Mouse (Mus musculus): ENCODE results near the gene Nop53. TPM values are rescaled to one million over a fixed set of nuclear protein-coding genes. Genes with fewer than 3 reads are reported as not detected.
"Not testable (repeated sequence)": the region's sequence is repeated elsewhere in the genome, so short reads cannot be mapped to it uniquely, and the experiment has no call there.

The Nop53 gene
- total RNA-seq, 1 experiment from 2014 or later: 268 TPM

DNA sequence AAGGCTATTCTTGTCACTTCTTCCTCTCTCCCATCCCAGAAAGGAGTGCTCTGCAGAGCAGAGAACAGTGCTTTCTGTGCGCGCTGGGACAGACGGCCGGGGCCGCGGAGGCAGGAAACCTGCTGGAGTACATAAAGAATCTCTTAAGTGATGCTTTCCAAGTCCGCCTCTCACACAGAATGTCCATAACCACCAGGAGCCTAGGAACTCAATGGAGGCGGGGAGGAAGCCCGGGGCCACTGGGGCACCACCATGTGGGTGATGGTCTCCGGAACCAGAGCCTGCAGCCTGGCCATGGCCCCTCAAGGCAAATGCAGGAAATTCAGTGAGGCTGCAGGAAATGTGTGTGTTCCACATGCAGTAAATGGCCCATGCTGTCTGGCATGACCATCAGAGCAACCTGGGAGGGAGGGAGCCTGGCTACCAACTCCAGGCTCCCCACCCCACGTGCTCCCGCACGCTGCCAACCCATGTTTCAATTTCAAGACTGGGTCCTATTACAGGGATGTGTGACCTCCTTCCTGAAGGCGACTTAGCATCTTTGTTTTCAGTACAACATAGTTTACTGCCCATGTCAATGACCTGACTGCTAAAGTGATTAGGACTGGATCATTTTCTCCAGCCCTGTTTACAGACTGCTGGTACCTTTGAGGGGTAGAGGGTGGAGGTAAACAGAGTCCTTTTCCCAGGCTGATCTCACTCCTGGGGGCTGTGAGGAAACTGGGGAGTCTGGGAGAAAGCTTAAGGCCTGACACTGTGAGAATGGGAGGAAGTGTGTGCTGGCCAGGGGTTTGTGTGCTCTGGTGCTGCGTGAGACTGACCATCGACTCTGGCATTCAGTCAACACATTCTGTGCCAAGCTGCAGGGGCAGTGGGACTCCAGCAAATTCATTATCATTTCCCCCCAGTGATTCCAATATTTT lies 12.2 kb downstream of the Nop53 start:
- ATAC-seq (replicated peaks; ENCODE audit: insufficient number of reproducible peaks, low FRiP score, low TSS enrichment, poor library complexity, severe bottlenecking): no peak

- no peak for ATAC-seq (replicated peaks; ENCODE audit: insufficient number of reproducible peaks, low FRiP score, low TSS enrichment, poor library complexity, severe bottlenecking)
Observed at GRCm38 (mm10) chr7:15931635-15932034, 14.2 kb downstream of the Nop53 start.

DNA sequence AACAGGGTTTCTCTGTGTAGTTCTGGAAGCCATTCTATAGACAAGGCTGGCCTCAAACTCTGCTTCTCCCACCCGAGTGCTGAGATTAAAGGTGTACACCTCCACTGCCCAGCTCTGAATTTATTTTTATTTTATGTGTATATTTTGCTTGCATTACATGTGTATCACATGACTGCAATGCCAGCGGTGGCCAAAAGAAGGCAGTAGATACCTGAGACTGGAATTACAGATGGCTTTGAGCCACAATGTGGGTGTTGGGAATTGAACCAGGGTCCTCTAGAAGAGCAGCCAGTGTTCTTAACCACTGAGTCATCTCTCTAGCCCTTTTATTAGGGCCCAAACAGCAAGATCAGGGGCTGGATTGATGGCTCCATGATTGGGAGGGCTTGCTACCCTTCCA lies 15.3 kb downstream of the Nop53 start:
- no peak for ATAC-seq (replicated peaks; ENCODE audit: insufficient number of reproducible peaks, low FRiP score, low TSS enrichment, poor library complexity, severe bottlenecking)

DNA sequence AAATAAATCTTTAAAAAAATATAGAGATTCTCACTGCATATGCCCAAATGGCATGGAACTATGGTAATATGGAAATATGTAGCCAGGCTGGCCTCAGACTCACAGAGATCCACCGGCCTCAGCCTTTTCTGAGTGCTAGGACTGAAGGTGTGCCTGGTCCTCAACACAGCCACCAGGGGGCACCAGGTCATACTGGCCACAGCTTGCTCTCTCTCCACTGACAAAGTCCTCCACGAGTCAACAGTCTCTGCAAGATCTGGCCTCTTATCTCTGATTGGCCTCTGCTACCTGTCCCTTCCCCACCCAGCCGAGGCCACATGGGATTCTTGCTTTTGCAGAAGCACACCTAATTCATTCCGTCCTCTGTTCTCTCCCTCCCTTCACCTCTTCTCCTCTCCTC lies 16.0 kb downstream of the Nop53 start:
- peak; percentile 81 for ATAC-seq (replicated peaks; ENCODE audit: insufficient number of reproducible peaks, low FRiP score, low TSS enrichment, poor library complexity, severe bottlenecking)

GRCm38 (mm10) chr7:15922220-15922773 lies 23.6 kb downstream of the Nop53 start, which contains the start of gene Selenow:
Gene Selenow (minus strand): TSS chr7:15922402.
- ATAC-seq (replicated peaks; ENCODE audit: insufficient number of reproducible peaks, low FRiP score, low TSS enrichment, poor library complexity, severe bottlenecking): peak; percentile 91

DNA sequence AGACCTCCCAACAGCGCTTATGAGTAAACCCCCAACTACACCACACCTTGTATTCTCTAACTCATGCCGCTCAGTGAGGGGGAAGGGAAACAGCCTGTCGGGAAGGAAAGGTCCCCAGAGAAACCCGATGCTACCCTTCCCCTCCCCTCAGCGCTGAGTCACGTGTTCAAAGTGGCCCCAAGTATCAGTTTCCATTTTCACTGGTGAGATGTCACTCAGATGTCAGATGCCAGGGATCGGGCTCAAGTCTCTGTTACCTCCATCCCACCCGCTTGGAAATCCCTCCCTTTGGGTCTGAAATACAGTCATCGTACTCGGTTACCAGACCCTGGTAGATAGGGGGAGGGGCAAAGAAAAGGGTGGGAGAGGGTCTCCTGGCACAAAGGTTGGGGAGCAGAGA lies 24.1 kb downstream of the Nop53 start:
- peak; percentile 19; the same call in 1 of the 2 replicates for ATAC-seq (replicated peaks; ENCODE audit: insufficient number of reproducible peaks, low FRiP score, low TSS enrichment, poor library complexity, severe bottlenecking)

DNA sequence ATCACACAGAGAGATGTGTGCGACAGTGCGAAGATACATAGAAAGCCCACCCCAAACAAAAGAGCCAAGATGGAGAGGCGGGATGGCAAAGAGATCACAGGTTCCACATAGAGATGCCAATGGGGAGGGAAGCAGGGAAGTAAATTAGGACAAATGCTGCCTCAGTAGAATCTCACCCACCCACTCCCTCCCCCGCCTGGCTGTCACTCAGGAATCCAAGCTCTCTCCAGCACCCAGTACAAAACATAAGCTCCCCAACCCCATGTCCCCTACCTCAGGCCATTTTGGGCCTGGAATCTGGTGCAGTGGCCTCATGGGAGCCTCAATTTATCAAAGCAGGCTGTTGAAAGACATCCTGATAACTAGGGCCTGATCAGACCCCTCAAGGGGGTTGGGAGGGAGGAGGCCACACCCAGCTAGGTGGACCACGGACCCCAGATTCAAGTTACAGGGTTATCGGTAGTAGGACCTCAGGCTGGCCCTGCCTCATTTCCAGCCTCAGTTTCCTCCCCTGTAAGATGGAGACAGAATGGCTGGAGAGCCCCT lies 25.2 kb downstream of the Nop53 start:
- no peak for ATAC-seq (replicated peaks; ENCODE audit: insufficient number of reproducible peaks, low FRiP score, low TSS enrichment, poor library complexity, severe bottlenecking)

- no peak for ATAC-seq (replicated peaks; ENCODE audit: insufficient number of reproducible peaks, low FRiP score, low TSS enrichment, poor library complexity, severe bottlenecking)
Observed at GRCm38 (mm10) chr7:15919947-15920346, 25.9 kb downstream of the Nop53 start.

GRCm38 (mm10) chr7:15918371-15918770 lies 27.5 kb downstream of the Nop53 start:
- ATAC-seq (replicated peaks; ENCODE audit: insufficient number of reproducible peaks, low FRiP score, low TSS enrichment, poor library complexity, severe bottlenecking): no peak

DNA sequence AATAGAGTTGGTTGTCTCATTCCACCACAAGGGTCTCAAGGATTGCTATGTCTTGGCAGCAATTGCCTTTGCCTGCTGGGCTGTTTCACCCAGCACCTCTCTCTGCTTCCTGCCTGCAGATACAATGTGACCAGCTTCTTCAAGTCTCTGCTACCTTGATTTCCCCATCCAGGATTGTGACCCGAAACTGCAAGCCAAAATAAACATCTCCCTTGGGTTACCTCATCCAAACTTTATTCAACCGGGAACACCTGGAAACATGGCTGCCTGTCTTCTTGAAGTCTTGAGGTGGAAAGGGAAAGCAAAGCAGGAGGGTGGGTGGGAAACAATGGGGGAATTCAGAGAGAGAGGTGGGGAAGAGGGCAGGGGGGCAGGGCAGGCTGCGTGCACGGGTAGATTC lies 28.9 kb downstream of the Nop53 start:
- ATAC-seq (replicated peaks; ENCODE audit: insufficient number of reproducible peaks, low FRiP score, low TSS enrichment, poor library complexity, severe bottlenecking): no peak

GRCm38 (mm10) chr7:15916134-15916723 lies 29.6 kb downstream of the Nop53 start:
- ATAC-seq (replicated peaks; ENCODE audit: insufficient number of reproducible peaks, low FRiP score, low TSS enrichment, poor library complexity, severe bottlenecking): no peak

DNA sequence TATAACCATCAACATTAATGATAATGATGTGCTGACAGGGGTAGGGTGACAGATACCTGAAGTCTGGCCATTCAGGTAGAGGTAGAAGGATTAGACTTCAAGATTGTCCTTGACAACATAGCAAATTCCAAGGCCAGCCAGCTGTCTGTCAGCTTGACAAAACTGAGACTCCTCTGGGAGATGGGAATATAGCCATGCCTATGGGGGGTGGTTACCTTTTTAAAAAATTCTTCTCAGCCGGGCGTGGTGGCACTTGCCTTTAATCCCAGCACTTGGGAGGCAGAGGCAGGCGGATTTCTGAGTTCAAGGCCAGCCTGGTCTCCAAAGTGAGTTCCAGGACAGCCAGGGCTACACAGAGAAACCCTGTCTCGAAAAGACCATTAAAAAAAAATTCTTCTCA lies 30.2 kb downstream of the Nop53 start:
- not testable (repeated sequence) for ATAC-seq (replicated peaks; ENCODE audit: insufficient number of reproducible peaks, low FRiP score, low TSS enrichment, poor library complexity, severe bottlenecking)

GRCm38 (mm10) chr7:15914751-15915150 lies 31.1 kb downstream of the Nop53 start:
- ATAC-seq (replicated peaks; ENCODE audit: insufficient number of reproducible peaks, low FRiP score, low TSS enrichment, poor library complexity, severe bottlenecking): no peak

GRCm38 (mm10) chr7:15914252-15914651 lies 31.6 kb downstream of the Nop53 start:
- peak; percentile 76 for ATAC-seq (replicated peaks; ENCODE audit: insufficient number of reproducible peaks, low FRiP score, low TSS enrichment, poor library complexity, severe bottlenecking)

DNA sequence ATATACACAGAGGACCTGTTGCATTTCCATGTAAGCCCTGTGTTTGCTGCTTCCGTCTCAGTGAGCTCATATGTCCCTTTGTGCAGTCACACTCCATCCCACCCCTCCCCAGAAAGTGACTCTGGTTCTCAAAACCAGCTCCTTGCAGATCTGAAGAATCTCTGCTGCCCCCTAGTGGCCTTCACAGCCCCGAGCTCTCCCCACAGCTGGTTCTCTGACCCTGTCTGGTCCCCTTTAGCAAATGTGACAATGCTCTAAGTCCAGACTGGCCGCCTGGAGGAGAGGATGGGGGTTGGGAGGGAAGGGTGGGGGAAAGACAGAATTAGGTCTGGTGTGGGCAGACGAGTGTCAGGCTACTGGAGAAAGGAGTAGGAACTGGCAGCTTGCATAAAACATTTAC lies 33.7 kb downstream of the Nop53 start:
- ATAC-seq (replicated peaks; ENCODE audit: insufficient number of reproducible peaks, low FRiP score, low TSS enrichment, poor library complexity, severe bottlenecking): peak; percentile 46; the same call in 1 of the 2 replicates

GRCm38 (mm10) chr7:15910521-15910920 lies 35.4 kb downstream of the Nop53 start:
- ATAC-seq (replicated peaks; ENCODE audit: insufficient number of reproducible peaks, low FRiP score, low TSS enrichment, poor library complexity, severe bottlenecking): no peak

DNA sequence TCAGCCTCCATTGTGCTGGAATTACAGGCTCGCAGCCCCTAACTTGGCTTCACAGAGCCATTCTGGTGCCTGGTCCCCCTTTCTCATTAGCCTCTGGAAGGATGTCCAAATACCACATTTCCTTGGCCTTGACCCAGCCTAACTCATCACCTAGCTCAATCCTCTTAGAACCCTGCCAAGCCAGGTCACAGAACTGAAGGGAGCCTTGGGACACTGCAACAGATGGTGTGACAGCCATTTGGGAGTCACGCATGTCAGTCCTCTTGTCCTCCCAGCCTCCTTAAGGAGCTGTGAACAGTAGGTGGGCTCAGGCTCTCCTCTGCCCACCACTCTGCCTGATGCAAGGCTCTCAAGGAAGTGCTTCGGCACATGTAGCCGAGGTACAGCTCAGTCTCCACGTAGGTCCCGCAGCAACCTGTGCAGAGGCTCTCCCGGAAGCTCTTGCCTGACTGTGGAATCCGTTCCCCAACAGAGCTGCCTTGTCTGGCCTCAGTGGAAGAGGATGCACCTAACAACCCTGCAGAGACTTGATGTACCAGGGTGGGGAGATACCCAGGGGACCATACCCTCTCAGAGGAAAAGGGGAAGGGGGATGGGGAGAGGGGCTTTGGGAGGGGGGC lies 37.8 kb downstream of the Nop53 start:
- no peak for ATAC-seq (replicated peaks; ENCODE audit: insufficient number of reproducible peaks, low FRiP score, low TSS enrichment, poor library complexity, severe bottlenecking)

- ATAC-seq (replicated peaks; ENCODE audit: insufficient number of reproducible peaks, low FRiP score, low TSS enrichment, poor library complexity, severe bottlenecking): no peak
Observed at GRCm38 (mm10) chr7:15906602-15907001, 39.3 kb downstream of the Nop53 start.

- no peak for ATAC-seq (replicated peaks; ENCODE audit: insufficient number of reproducible peaks, low FRiP score, low TSS enrichment, poor library complexity, severe bottlenecking)
Observed at GRCm38 (mm10) chr7:15905861-15906260, 40.0 kb downstream of the Nop53 start.

Data from monocyte, adult 5-6 weeks (primary cell).